Mouse (Mus musculus) ES-E14 (cell line): ENCODE measurements around the gene Kazald1. TPM values are rescaled to one million over a fixed set of nuclear protein-coding genes. Genes with fewer than 3 reads are reported as not detected.

Experiments
- DNase-seq: peaks from one replicate; pipeline ENCODE4 v3.0.0-alpha.2; 2013; ENCODE audit warnings: low read depth, low spot score
- H3K27ac ChIP-seq: 2 replicates; pipeline ENCODE4 v1.5.1; 2012; ENCODE audit warnings: low read depth, mild to moderate bottlenecking, low read length, moderate library complexity, mixed read lengths; ENCODE audit not compliant: poor library complexity, insufficient read depth, severe bottlenecking
- H3K36me3 ChIP-seq: 2 replicates; pipeline ENCODE4 v1.6.1; 2012; ENCODE audit warnings: mild to moderate bottlenecking, low read length, moderate library complexity, mixed read lengths; ENCODE audit not compliant: control insufficient read depth, poor library complexity, insufficient read depth, severe bottlenecking
- H3K4me1 ChIP-seq, 2 experiments: fragments of 150-350 bp in 1 of 2; sonication (generic) in 1 of 2; 2 replicates each; pipeline ENCODE4 v1.6.1; 2012; ENCODE audit warnings: low read length in 2 of 2, mild to moderate bottlenecking in 1 of 2, mixed read lengths in 1 of 2; ENCODE audit not compliant: control insufficient read depth in 2 of 2, insufficient read depth in 2 of 2, poor library complexity in 1 of 2
- H3K4me3 ChIP-seq, 2 experiments: fragments of 150-350 bp in 1 of 2; sonication (generic) in 1 of 2; 2 replicates each; pipeline ENCODE4 v1.5.1; 2012; ENCODE audit warnings: low read length in 2 of 2, low read depth in 1 of 2, mild to moderate bottlenecking in 1 of 2, mixed read lengths in 1 of 2; ENCODE audit not compliant: insufficient read depth in 1 of 2, poor library complexity in 1 of 2, severe bottlenecking in 1 of 2
- H3K9ac ChIP-seq: 2 replicates; pipeline ENCODE4 v1.6.1; 2012; ENCODE audit warnings: low read depth, mild to moderate bottlenecking, low read length, mixed read lengths; ENCODE audit not compliant: poor library complexity, insufficient read depth, severe bottlenecking
- H3K9me3 ChIP-seq: fragments of 150-350 bp; sonication (generic); 2 replicates; pipeline ENCODE4 v1.6.1; 2012; ENCODE audit warnings: low read depth, mild to moderate bottlenecking, low read length; ENCODE audit not compliant: control insufficient read depth, insufficient read depth
- CHD2 ChIP-seq: IDR thresholded peaks from 2 replicates; pipeline ENCODE4 v1.6.1; 2014; ENCODE audit warnings: mild to moderate bottlenecking, low read depth, low read length, inconsistent platforms
- HCFC1 ChIP-seq: IDR thresholded peaks from 2 replicates; pipeline ENCODE4 v1.6.1; 2012; ENCODE audit warnings: low read length, inconsistent platforms, borderline replicate concordance; ENCODE audit not compliant: insufficient read depth
- MAFK ChIP-seq: IDR thresholded peaks from 2 replicates; pipeline ENCODE4 v1.6.1; 2014; ENCODE audit warnings: mild to moderate bottlenecking, low read depth, low read length, inconsistent platforms; ENCODE audit not compliant: insufficient read depth
- ZC3H11A ChIP-seq: IDR thresholded peaks from 2 replicates; pipeline ENCODE4 v1.6.1; 2012; ENCODE audit warnings: low read depth, mild to moderate bottlenecking, inconsistent platforms, low read length, borderline replicate concordance
- ZNF384 ChIP-seq: IDR thresholded peaks from 2 replicates; pipeline ENCODE4 v1.6.1; 2012; ENCODE audit warnings: low read depth, low read length, inconsistent platforms
- in situ Hi-C, 2 experiments: fragments of 600-800 bp; cut with MboI; formaldehyde crosslinking; loops; one replicate each; pipeline ENCODE4 v1.15.1; 2025; ENCODE audit warnings: low sequenced_read_pairs in 2 of 2, inconsistent platforms in 1 of 2; ENCODE audit not compliant: unreplicated experiment in 2 of 2
- total RNA-seq: library from RNA; depleted of rRNA; stranded (reverse); fragments of 300-350 nt; gene quantifications from 2 replicates; pipeline ENCODE4 v1.2.3, GENCODE M21; 2012

Kazald1 gene
- total RNA-seq, 1 experiment = 1.2 TPM

GRCm38 (mm10) chr19:45028746-45029145, 46.3 kb upstream of the Kazald1 start:
- peaks cover 19% of the 10 kb centered on the region; the same call in 1 of the 2 replicates for H3K36me3 ChIP-seq
- H3K9me3 ChIP-seq = no peaks in the 10 kb centered on the region
- H3K4me1 ChIP-seq = peaks cover 8 to 46% of the 10 kb centered on the region in 2 experiments; a peak in 3 of 4 replicates
- DNase-seq = no peak
- in situ Hi-C loops = no loop called here
- H3K4me3 ChIP-seq = peak overlapping the region; percentile 19 to 28; a peak in 3 of 4 replicates
- H3K9ac ChIP-seq = no peak overlapping the region
- H3K27ac ChIP-seq = no peak overlapping the region
- TF ChIP-seq MAFK (no peak), CHD2 (no peak), HCFC1 (no peak), ZNF384 (no peak), ZC3H11A (no peak)

- no peak overlapping the region for H3K27ac ChIP-seq
- no peaks in the 10 kb centered on the region for H3K9me3 ChIP-seq
- in situ Hi-C loops = no loop called here
- H3K9ac ChIP-seq = no peak overlapping the region
- DNase-seq = no peak
- no peak overlapping the region for H3K4me3 ChIP-seq
- peaks cover 17% of the 10 kb centered on the region; the same call in 1 of the 2 replicates for H3K36me3 ChIP-seq
- peaks cover 8 to 41% of the 10 kb centered on the region in 2 experiments; a peak in 3 of 4 replicates for H3K4me1 ChIP-seq
- no peak for TF ChIP-seq HCFC1
- no peak for TF ChIP-seq ZC3H11A
- no peak for TF ChIP-seq CHD2
- no peak for TF ChIP-seq MAFK
- no peak for TF ChIP-seq ZNF384
Observed at GRCm38 (mm10) chr19:45029571-45029970, 45.5 kb upstream of the Kazald1 start.

GRCm38 (mm10) chr19:45030111-45030510, 44.9 kb upstream of the Kazald1 start:
- Histone ChIP-seq H3K4me3 (no peak overlapping the region), H3K9me3 (no peaks in the 10 kb centered on the region), H3K4me1 (peaks cover 8 to 37% of the 10 kb centered on the region in 2 experiments; a peak in 3 of 4 replicates), H3K9ac (peak overlapping the region; percentile 35; the same call in 1 of the 2 replicates), H3K36me3 (peaks cover 13% of the 10 kb centered on the region; the same call in 1 of the 2 replicates), H3K27ac (no peak overlapping the region)
- DNase-seq = no peak
- no peak for TF ChIP-seq ZNF384
- no peak for TF ChIP-seq ZC3H11A
- TF ChIP-seq CHD2 = no peak
- TF ChIP-seq MAFK = no peak
- TF ChIP-seq HCFC1 = no peak
- in situ Hi-C loops = no loop called here

GRCm38 (mm10) chr19:45030746-45031693, 44.0 kb upstream of the Kazald1 start:
- in situ Hi-C loops = no loop called here
- Histone ChIP-seq H3K9me3 (no peaks in the 10 kb centered on the region), H3K4me1 (peaks cover 6 to 36% of the 10 kb centered on the region in 2 experiments; a peak in 3 of 4 replicates), H3K27ac (no peak overlapping the region), H3K9ac (no peak overlapping the region), H3K4me3 (no peak overlapping the region), H3K36me3 (peaks cover 6% of the 10 kb centered on the region; the same call in 1 of the 2 replicates)
- TF ChIP-seq ZNF384 = no peak
- no peak for TF ChIP-seq ZC3H11A
- TF ChIP-seq CHD2 = no peak
- DNase-seq = no peak
